Mouse (Mus musculus): ENCODE results near the gene Slc41a3. TPM values are rescaled to one million over a fixed set of nuclear protein-coding genes. Genes with fewer than 3 reads are reported as not detected.

The Slc41a3 gene
- polyA plus RNA-seq, 1 experiment from 2014 or later: 3.3 TPM

DNA sequence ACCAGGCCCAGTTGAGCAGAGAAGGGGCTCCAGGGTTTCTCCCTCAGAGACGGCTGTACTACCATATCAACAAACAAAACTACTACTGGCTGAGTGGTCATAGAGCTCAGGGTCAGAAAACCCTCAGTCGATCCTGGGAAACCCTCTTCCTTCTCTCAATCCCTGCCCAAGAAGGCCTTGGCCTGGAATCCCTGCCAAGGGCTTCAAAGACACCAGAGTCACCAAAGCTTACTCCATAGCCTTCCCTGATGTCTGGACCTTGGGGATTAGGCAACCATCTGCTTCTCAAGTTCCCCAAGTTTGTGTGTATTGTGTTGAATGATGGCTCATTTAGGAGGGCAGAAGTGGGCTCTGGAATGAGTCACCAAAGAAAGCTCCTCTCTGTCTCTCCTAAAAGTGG, 87.4 kb downstream of the Slc41a3 start:
- Histone ChIP-seq H3K4me3 (replicated peaks; ENCODE audit: low read length) (no peak overlapping the region), H3K9ac (replicated peaks; ENCODE audit: low read depth, low read length) (no peak overlapping the region), H3K27ac (ENCODE audit: low read length) (no peak overlapping the region), H3K4me1 (replicated peaks; ENCODE audit: control insufficient read depth, insufficient read depth, low read length) (no peaks in the 10 kb centered on the region), H3K36me3 (ENCODE audit: control insufficient read depth, insufficient read depth) (0 out of 2 replicates have a peak, but pooled peaks cover 4% of the 10 kb centered on the region), H3K27me3 (replicated peaks; ENCODE audit: control insufficient read depth, insufficient read depth, low read length) (no peaks in the 10 kb centered on the region), H3K4me2 (ENCODE audit: low read length) (no peak overlapping the region), H3K9me3 (ENCODE audit: control insufficient read depth, low read length) (no peaks in the 10 kb centered on the region)
- WGBS: 90% methylated on average over 2 of the region's 2 CpGs
- ATAC-seq: no peak

DNA sequence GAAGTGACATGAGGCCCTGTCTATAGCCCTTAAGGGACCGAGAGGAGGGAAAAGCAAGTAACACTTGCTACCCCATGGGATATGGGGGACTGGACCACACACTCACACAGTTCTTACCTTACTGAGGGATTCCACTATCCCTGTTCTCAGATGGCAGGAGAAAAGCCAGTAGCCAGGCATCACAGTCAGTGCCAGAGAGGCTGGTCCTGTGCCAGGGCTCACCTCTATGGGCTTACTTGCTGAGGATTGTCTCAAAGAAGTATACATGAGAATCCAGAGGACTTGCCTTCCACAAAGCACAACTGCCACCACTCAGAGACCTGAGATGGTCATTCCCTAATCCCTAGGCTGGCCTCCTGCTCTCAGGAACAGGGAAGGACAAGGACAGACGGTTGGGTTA, 87.9 kb downstream of the Slc41a3 start:
- no peaks in the 10 kb centered on the region for H3K4me1 ChIP-seq (replicated peaks; ENCODE audit: control insufficient read depth, insufficient read depth, low read length)
- 0 out of 2 replicates have a peak, but pooled peaks cover 4% of the 10 kb centered on the region for H3K36me3 ChIP-seq (ENCODE audit: control insufficient read depth, insufficient read depth)
- H3K27me3 ChIP-seq (replicated peaks; ENCODE audit: control insufficient read depth, insufficient read depth, low read length): no peaks in the 10 kb centered on the region
- no peaks in the 10 kb centered on the region for H3K9me3 ChIP-seq (ENCODE audit: control insufficient read depth, low read length)
- 80% methylated on average over 2 of the region's 2 CpGs for WGBS
- no peak overlapping the region for H3K4me3 ChIP-seq (replicated peaks; ENCODE audit: low read length)
- no peak overlapping the region for H3K9ac ChIP-seq (replicated peaks; ENCODE audit: low read depth, low read length)
- H3K27ac ChIP-seq (ENCODE audit: low read length): no peak overlapping the region
- H3K4me2 ChIP-seq (ENCODE audit: low read length): no peak overlapping the region
- no peak for ATAC-seq

DNA sequence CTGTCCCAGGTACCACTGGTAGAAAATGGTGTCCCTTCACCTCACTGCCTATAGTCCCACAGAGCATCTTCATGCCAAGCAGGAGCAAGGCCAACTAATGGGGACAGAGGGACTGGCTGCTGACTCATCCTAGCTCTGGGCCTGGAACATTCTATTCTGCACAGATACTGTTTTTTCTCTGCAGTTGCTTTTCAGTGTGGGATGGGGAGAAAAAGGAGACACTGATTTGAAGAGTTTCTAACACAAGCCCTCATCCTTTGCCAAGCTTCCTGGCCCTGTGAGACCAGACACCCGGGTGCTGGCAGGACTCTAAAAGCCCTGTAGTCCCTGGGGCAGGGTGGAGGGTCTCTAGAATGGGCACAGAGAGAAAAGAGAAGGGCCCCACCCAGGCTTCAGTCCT, 91.2 kb downstream of the Slc41a3 start:
- 60% methylated on average over 1 of the region's 1 CpGs for WGBS
- no peak overlapping the region for H3K27ac ChIP-seq (ENCODE audit: low read length)
- ATAC-seq: no peak

More for the DNA sequence above, 91.2 kb downstream of the Slc41a3 start:
- Histone ChIP-seq H3K4me2 (ENCODE audit: low read length) (no peak overlapping the region), H3K36me3 (ENCODE audit: control insufficient read depth, insufficient read depth) (no peaks in the 10 kb centered on the region), H3K4me1 (replicated peaks; ENCODE audit: control insufficient read depth, insufficient read depth, low read length) (no peaks in the 10 kb centered on the region), H3K4me3 (replicated peaks; ENCODE audit: low read length) (no peak overlapping the region), H3K27me3 (replicated peaks; ENCODE audit: control insufficient read depth, insufficient read depth, low read length) (no peaks in the 10 kb centered on the region), H3K9ac (replicated peaks; ENCODE audit: low read depth, low read length) (no peak overlapping the region), H3K9me3 (ENCODE audit: control insufficient read depth, low read length) (no peaks in the 10 kb centered on the region)

Small RNA genes lying within 50 kb of the gene (microRNA-seq; reads per million reads assigned to microRNA genes)
- gene Gm24816: not detected

Other genes with a start within 250 kb of the Slc41a3 start
- 10.1 and 10.4 TPM in 2 replicates for gene Zxdc, start 235.2 kb upstream of the Slc41a3 start, polyA plus RNA-seq (2015; fragmentation: Nextera tagmentation; extraction: Ambion mirVana)
- gene Cfap100, start 175.9 kb upstream of the Slc41a3 start, polyA plus RNA-seq (2015; fragmentation: Nextera tagmentation; extraction: Ambion mirVana): 4.4 and 5.4 TPM in 2 replicates
- gene Klf15, start 142.1 kb upstream of the Slc41a3 start, polyA plus RNA-seq (2015; fragmentation: Nextera tagmentation; extraction: Ambion mirVana): 11.6 and 14.3 TPM in 2 replicates
- 33.3 and 38.0 TPM in 2 replicates for gene Aldh1l1, start 118.3 kb upstream of the Slc41a3 start, polyA plus RNA-seq (2015; fragmentation: Nextera tagmentation; extraction: Ambion mirVana)